Mouse (Mus musculus): ENCODE results near the gene Alb.

Gene Alb

DNA sequence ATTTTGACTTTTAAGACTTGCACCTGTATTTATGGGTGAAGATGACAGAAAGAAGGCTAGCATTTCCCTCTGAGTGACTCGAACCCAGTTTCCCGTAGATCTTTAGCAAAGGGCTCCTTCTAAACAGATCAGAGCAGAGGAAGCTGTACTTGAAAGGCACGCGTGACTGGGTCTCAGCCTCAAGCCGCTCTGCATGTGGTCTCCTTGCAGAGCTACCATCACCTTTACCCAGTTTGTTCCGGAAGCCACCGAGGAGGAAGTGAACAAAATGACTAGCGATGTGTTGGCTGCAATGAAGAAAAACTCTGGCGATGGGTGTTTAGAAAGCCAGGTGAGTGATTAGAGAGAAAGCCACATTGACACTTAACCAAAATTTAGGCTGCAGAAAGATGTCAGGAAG lies 31.7 kb downstream of the Alb start:
- no peak for DNase-seq (ENCODE audit: low read depth in 1 of 2, low spot score in 2 of 2)

GRCm38 (mm10) chr5:90494308-90494707 lies 33.6 kb downstream of the Alb start:
- DNase-seq (ENCODE audit: low read depth in 1 of 2, low spot score in 2 of 2): no peak

DNA sequence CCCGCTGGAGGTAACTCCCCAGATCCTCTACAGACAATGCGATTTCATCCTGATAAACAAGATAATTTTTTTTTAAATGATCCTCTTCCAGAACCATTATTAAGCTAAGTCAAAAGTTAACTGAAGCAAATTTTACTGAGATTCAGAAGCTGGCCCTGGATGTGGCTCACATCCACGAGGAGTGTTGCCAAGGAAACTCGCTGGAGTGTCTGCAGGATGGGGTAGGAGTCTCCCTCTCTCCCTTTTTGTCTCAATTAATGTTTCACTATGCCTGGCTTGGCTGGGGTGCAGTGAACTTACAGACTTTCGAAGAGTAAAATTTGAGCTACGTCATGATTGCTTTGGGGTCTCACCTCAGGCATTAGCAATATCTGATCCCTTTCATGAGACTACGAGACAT lies 38.8 kb downstream of the Alb start:
- no peak for DNase-seq (ENCODE audit: low read depth in 1 of 2, low spot score in 2 of 2)

DNA sequence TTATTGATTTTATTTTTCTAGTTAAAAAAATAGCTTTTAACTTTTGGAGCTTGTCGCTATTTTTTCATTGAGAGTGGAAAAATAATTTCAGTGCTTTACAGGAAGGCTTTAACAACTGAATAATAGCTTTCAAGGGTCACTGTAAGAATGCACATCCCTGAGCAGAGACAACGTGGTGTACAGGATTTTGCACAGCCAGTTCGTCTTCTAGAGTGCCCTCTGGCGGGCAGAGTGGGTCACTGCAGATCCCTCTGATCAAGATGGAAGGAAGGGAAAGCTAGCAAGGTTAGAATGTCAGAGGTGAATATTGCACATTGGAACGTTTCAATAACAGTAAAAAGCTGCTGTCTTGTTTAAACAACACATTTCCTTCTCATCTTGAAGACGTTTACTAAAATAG lies 40.0 kb downstream of the Alb start:
- DNase-seq (ENCODE audit: low read depth in 1 of 2, low spot score in 2 of 2): peak; percentile 3 to 22

GRCm38 (mm10) chr5:90501752-90502151 lies 41.1 kb downstream of the Alb start:
- no peak for DNase-seq (ENCODE audit: low read depth in 1 of 2, low spot score in 2 of 2)

DNA sequence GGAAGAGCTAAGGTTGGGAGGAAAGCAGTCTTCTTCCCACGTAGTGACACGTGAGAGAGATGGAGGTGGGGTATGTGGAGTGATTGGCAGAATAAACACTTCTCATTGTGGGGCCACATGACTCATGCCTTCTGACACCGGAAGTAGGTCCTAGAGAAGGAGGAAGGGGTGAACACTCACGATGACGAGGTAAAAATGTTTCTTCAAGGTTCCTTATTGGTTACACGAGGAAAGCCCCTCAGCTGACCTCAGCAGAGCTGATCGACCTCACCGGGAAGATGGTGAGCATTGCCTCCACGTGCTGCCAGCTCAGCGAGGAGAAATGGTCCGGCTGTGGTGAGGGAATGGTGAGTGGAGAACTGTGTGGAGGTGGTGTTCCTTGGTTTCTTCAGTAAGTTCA lies 44.0 kb downstream of the Alb start:
- DNase-seq (ENCODE audit: low read depth in 1 of 2, low spot score in 2 of 2): no peak

DNA sequence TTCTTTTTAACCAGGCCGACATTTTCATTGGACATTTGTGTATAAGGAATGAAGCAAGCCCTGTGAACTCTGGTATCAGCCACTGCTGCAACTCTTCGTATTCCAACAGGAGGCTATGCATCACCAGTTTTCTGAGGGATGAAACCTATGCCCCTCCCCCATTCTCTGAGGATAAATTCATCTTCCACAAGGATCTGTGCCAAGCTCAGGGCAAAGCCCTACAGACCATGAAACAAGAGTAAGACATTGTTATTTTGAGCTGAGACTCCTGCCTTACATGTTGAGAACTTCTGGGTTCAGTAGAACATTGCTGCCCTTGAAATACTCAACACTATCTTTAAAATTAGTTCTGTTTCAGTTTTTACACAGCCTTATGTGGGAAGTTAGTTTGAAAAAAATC lies 45.8 kb downstream of the Alb start:
- no peak for DNase-seq (ENCODE audit: low read depth in 1 of 2, low spot score in 2 of 2)

- no peak for DNase-seq (ENCODE audit: low read depth in 1 of 2, low spot score in 2 of 2)
Measured at GRCm38 (mm10) chr5:90507411-90507949, 46.8 kb downstream of the Alb start.

DNA sequence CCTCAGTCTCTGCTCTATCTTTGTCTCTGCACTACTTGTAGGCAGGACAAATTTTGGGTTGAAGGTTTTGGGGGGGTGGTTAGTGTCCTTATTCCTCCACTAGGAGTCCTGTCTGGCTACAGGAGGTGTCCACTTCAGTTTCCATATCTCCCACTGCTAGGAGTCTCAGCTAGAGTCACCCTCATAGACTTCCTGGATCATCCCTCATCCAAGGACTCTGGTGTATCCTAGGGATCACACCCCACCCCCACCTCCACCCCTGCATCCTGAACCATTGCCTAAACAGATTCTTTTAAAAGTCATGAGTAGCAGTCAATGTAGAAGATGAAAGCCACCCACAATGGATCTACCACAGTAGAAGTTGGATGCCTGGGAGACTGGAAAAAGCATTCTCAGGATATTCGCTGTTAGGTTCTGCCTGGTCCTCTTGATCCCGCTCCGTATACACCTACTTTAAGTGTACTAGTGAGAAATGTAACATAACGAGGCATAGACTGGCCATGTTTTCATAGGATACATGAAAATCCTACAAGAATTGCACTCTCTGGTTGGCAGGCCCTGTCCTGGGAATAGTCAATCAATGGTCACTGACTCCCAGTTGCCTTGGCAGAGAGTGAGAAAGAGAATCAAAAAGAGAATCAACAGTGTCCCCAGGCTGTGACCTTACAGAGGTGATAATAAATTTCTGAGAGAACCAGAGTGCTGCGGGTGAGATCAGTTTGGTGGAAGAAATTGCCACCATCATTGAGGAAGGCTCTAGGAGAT lies 49.3 kb downstream of the Alb start:
- DNase-seq (ENCODE audit: low read depth in 1 of 2, low spot score in 2 of 2): no peak

DNA sequence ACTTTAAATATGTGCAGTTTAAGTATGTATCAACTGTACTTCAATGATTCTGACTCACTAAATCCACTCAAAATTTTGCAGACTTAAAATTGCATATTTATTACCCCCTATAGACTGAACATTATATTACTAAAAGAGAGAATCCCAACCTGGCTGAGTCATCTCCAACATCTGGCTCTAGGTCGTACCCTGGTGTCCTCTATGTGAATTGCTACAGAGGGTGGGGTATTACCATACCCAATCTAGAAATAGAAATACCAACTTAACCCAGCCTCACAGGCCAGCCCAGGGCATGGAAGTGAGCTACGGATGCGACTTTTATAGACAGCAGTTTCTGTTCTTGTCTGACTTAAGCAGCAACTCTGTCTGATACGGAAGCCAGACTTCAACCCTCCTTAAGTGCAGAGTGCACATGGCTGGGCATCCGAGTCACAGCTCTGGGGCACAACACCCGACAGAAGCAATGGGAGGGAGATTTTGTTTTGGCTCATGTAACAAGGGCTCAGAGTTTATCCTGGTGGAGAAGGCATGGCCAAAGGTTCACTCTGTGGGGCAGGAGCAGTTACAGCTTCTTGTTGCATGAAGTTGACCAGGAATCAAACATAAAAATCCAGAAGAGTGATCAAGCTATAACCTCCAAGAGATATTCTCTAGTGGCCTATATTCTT lies 51.7 kb downstream of the Alb start:
- no peak for DNase-seq (ENCODE audit: low read depth in 1 of 2, low spot score in 2 of 2)

- no peak for DNase-seq (ENCODE audit: low read depth in 1 of 2, low spot score in 2 of 2)
Measured at GRCm38 (mm10) chr5:90515561-90515960, 54.9 kb downstream of the Alb start.

DNA sequence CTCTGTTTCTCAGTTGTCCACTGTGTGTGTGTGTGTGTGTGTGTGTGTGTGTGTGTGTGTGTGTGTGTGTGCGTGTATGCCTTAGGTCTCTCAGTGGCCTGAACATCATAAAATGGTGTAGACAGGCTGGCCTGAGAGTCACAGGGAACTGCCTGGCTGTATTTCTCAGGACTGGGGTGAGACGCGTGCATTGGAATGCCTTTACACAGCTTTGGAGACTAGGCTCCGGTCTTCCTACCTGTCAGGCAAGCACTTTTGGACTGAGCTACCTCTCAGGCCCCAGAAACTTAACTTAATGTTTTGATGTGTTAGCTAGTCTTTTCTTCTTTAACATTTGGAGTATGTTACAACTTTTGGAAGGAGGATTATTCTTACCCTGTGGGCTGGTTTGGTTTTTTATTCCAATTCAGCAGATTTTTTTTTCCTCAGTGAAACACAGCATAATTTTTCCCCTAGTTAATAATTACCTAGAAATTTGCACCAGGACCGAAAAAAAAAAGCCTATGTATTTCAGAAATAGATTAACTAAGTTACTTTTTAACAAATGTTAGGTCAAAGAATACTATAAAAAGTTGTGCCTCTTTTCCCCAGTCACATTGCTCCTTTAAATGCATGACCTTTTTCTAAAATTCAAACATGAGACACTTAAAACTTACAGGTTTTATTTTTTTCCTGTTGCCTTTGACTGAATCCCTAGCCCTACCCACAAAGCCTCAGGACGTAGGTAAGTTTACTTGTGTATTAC lies 57.8 kb downstream of the Alb start, which contains the start of gene Afm:
Afm (plus strand) TSS at position 577 of the 745 bp plus-strand sequence.
- no peak for DNase-seq (ENCODE audit: low read depth in 1 of 2, low spot score in 2 of 2)

All from monocyte, adult 2 months (primary cell).